Comparison of ENCODE assay signal across 9 mouse cellular contexts in the genomic region with DNA sequence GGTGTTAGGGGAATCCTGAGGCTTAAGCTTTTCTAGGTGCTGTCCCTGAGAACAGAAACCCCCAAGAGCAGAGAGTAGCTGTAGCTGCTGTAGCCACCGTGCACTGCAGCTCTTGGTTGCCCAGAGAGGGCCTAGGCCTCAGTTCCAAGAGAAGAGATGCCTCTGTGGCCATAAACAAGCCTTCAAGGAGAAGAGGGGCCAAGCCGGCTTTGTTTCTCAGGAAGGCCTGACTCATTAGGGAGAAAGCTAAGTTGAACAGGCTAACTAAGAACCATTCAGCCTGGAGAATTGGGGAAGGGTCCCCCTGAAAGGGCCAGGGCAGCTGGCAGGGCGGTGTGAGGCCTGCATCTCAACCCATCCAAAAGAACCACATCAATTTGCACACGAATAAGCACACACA.
DNase-seq lines count a peak whose midpoint lies in the region; TF ChIP-seq lines count a peak whose summit lies in the region.
"Had no signal": no experiment of that assay in that cellular context is flagged by ENCODE, and none has a peak within 500 bp of the region (broad histone marks: within the 10 kb centered on the region; RNA-seq: fewer than 3 reads in every experiment).

No protein-coding gene starts in this region.

- H3K9ac ChIP-seq in ES-Bruce4 (ENCODE audit: low read depth, poor library complexity, severe bottlenecking) = peak overlapping the region; percentile 16; the same call in 1 of the 2 replicates

- H3K36me3 ChIP-seq in kidney, adult 2 months (ENCODE audit: control insufficient read depth, insufficient read depth, low read length) = no peaks in the 10 kb centered on the region
- H3K36me3 ChIP-seq in ES-Bruce4 (ENCODE audit: control insufficient read depth, insufficient read depth, low read length, poor library complexity, severe bottlenecking) = no peaks in the 10 kb centered on the region
- H3K36me3 ChIP-seq in forebrain, embryonic 10.5 days (replicated peaks) = peaks cover 46% of the 10 kb centered on the region
- peaks cover 47% of the 10 kb centered on the region for H3K36me3 ChIP-seq in midbrain, embryonic 10.5 days

- H3K27me3 ChIP-seq in kidney, adult 2 months (replicated peaks; ENCODE audit: control insufficient read depth, insufficient read depth, low read length) = no peaks in the 10 kb centered on the region
- no peaks in the 10 kb centered on the region for H3K27me3 ChIP-seq in ES-Bruce4 (ENCODE audit: control insufficient read depth, insufficient read depth, low read length, poor library complexity, severe bottlenecking)
- H3K27me3 ChIP-seq in forebrain, embryonic 10.5 days (ENCODE audit: poor library complexity, severe bottlenecking) = no peaks in the 10 kb centered on the region
- H3K27me3 ChIP-seq in midbrain, embryonic 10.5 days (ENCODE audit: low read depth, poor library complexity, severe bottlenecking) = no peaks in the 10 kb centered on the region
- H3K27me3 ChIP-seq: Patski had no signal

- H3K27ac ChIP-seq in kidney, adult 2 months (ENCODE audit: insufficient read depth, low read depth, low read length) = 0 out of 2 replicates have a peak overlapping the region, but pooled peaks have one; percentile 22
- H3K27ac ChIP-seq in ES-Bruce4 (ENCODE audit: insufficient read depth, low read length) = peak overlapping the region; percentile 87
- H3K27ac ChIP-seq in forebrain, embryonic 10.5 days = peak overlapping the region; percentile 95
- peak overlapping the region; percentile 88 for H3K27ac ChIP-seq in midbrain, embryonic 10.5 days (replicated peaks)

- DNase-seq in kidney, adult 2 months = no peak
- DNase-seq in kidney, postnatal 4 days = no peak
- peak; percentile 80 for DNase-seq in forebrain, embryonic 10.5 days (ENCODE audit: extremely low spot score, low spot score)
- peak; percentile 43 for DNase-seq in midbrain, embryonic 10.5 days (ENCODE audit: low spot score)
- no peak for DNase-seq in T-cell, adult 2 months (ENCODE audit: low spot score)
- no peak for DNase-seq in gastrocnemius, adult 18-20 months (ENCODE audit: low spot score)
- no peak for DNase-seq in c-Kit-positive CD71-positive TER-119-positive erythroid progenitor cells, embryonic 14.5 days (ENCODE audit: low spot score)

- no peaks in the 10 kb centered on the region for H3K9me3 ChIP-seq in ES-Bruce4 (replicated peaks; ENCODE audit: control insufficient read depth, insufficient read depth, low read length, poor library complexity, severe bottlenecking)
- H3K9me3 ChIP-seq in forebrain, embryonic 10.5 days = no peaks in the 10 kb centered on the region
- no peaks in the 10 kb centered on the region for H3K9me3 ChIP-seq in midbrain, embryonic 10.5 days (replicated peaks)

- 68% methylated on average over 4 of the region's 4 CpGs for WGBS in kidney, adult 2 months
- WGBS in forebrain, embryonic 10.5 days = 15% methylated on average over 4 of the region's 4 CpGs
- WGBS in midbrain, embryonic 10.5 days = 19% methylated on average over 4 of the region's 4 CpGs

- no peak for TF ChIP-seq POLR2A in kidney, adult 2 months (IDR thresholded peaks at IDR 0.05; ENCODE audit: low read depth, low read length)
- no peak for TF ChIP-seq POLR2A in ES-Bruce4 (IDR thresholded peaks at IDR 0.05; ENCODE audit: insufficient read depth, low read length)

- TF ChIP-seq EP300 in ES-Bruce4 (IDR thresholded peaks at IDR 0.05; ENCODE audit: insufficient read depth, low read depth, low read length) = peak; percentile 95

- H3K4me3 ChIP-seq in kidney, adult 2 months (ENCODE audit: insufficient read depth, low read depth, low read length) = no peak overlapping the region
- no peak overlapping the region for H3K4me3 ChIP-seq in ES-Bruce4 (ENCODE audit: low read depth, low read length)
- H3K4me3 ChIP-seq in forebrain, embryonic 10.5 days = peak overlapping the region; percentile 28; the same call in 1 of the 2 replicates
- peak overlapping the region; percentile 23; the same call in 1 of the 2 replicates for H3K4me3 ChIP-seq in midbrain, embryonic 10.5 days

- peaks cover 46% of the 10 kb centered on the region for H3K4me1 ChIP-seq in kidney, adult 2 months (ENCODE audit: control insufficient read depth, insufficient read depth, low read length)
- peaks cover 19% of the 10 kb centered on the region for H3K4me1 ChIP-seq in ES-Bruce4 (ENCODE audit: control insufficient read depth, insufficient read depth, low read length)
- peaks cover 97% of the 10 kb centered on the region for H3K4me1 ChIP-seq in forebrain, embryonic 10.5 days
- H3K4me1 ChIP-seq in midbrain, embryonic 10.5 days = peaks cover 83% of the 10 kb centered on the region

- no peak for TF ChIP-seq CTCF in kidney, adult 2 months (conservative IDR thresholded peaks at IDR 0.05; ENCODE audit: insufficient read depth, insufficient read length, low read depth, low read length)
- TF ChIP-seq CTCF in ES-Bruce4 (IDR thresholded peaks at IDR 0.05; ENCODE audit: low read depth, low read length) = no peak

Comparison
In these comparisons a context has a peak if more than half of its experiments do, and no peak if none do; other contexts are left out.
1. DNase-seq: peak in forebrain, embryonic 10.5 days (single experiment) and midbrain, embryonic 10.5 days (single experiment); none in kidney, adult 2 months (single experiment), kidney, postnatal 4 days (0 of 2), T-cell, adult 2 months (single experiment), gastrocnemius, adult 18-20 months (single experiment) and c-Kit-positive CD71-positive TER-119-positive erythroid progenitor cells, embryonic 14.5 days (single experiment).
2. H3K27ac ChIP-seq: peak in every context shown above with its lines; median percentile 95 in forebrain, embryonic 10.5 days; 88 in midbrain, embryonic 10.5 days; 87 in ES-Bruce4; 22 in kidney, adult 2 months.
3. H3K4me3 ChIP-seq: peak in forebrain, embryonic 10.5 days (single experiment) and midbrain, embryonic 10.5 days (single experiment); none in kidney, adult 2 months (single experiment) and ES-Bruce4 (single experiment).